Mouse (Mus musculus) heart, postnatal 0 days (tissue): Measurements from ENCODE around the gene Gm48552.

Source experiments
- CTCF ChIP-seq: IDR thresholded peaks from 2 replicates; pipeline ENCODE4 v1.5.1; 2016; ENCODE audit warnings: antibody characterized with exemption, control low read depth, low read depth
- EP300 ChIP-seq: IDR thresholded peaks from 2 replicates; pipeline ENCODE4 v1.6.1; 2016; ENCODE audit warnings: antibody characterized with exemption, low read depth

DNA sequence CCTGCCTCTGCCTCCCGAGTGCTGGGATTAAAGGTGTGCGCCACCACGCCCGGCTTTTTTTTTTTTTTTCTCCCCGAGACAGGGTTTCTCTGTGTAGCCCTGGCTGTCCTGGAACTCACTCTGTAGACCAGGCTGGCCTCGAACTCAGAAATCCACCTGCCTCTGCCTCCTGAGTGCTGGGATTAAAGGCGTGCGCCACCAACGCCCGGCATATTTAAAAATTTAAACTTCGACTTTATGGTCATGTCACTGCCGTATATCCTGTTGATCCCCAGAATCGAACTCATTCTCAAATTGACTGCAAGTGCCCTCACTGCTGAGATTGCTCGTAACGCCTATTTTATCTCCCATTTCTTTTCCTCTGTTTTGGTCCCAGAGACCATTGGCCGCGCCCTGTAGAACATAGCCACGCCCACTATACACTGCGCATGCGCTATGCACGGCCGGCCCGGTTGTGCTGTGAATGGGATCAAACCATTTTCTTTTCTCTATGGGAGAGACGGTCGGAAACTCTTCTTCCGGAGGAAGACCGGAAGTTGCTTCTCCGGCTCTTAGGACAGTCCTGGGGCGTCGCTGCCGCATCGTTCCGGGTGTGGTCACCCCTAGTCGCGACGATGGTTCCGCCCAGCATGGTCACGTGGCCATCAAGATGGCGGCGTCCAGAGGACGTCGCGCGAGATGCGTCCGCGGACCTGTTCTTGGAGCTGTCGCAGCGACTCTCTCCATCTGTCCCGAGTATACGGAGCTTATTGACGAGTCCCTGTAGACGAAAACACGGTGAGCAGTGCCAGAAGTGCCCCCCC lies 4.8 kb upstream of the Gm48552 start, which contains the start of the genes Dohh and Gm48551:
- TF ChIP-seq EP300, result peak; percentile 94
- no peak for TF ChIP-seq CTCF
